ENCODE assay signal across 12 mouse cellular contexts in genomic region chr7:112955955-112956354, GRCm38 (mm10). TPM values are rescaled to one million over a fixed set of nuclear protein-coding genes. Genes with fewer than 3 reads are reported as not detected.
DNase-seq lines count a peak whose midpoint lies in the region; ATAC-seq lines count a peak whose summit lies in the region.
"Had no signal": no experiment of that assay in that cellular context is flagged by ENCODE, and none has a peak within 500 bp of the region (broad histone marks: within the 10 kb centered on the region; RNA-seq: fewer than 3 reads in every experiment).

No protein-coding gene starts in this region.

- H3K36me3 ChIP-seq in heart, embryonic 12.5 days = no peaks in the 10 kb centered on the region
- no peaks in the 10 kb centered on the region for H3K36me3 ChIP-seq in midbrain, embryonic 11.5 days (ENCODE audit: control insufficient read depth, insufficient read depth, low read length)
- H3K36me3 ChIP-seq in midbrain, embryonic 10.5 days = no peaks in the 10 kb centered on the region
- no peaks in the 10 kb centered on the region for H3K36me3 ChIP-seq in intestine, embryonic 14.5 days (ENCODE audit: control insufficient read depth, insufficient read depth, low read length)
- no peaks in the 10 kb centered on the region for H3K36me3 ChIP-seq in stomach, embryonic 16.5 days (ENCODE audit: control insufficient read depth, insufficient read depth, low read length)
- H3K36me3 ChIP-seq: liver, embryonic 12.5 days had no signal

- no peak for ATAC-seq in heart, embryonic 12.5 days (ENCODE audit: insufficient number of reproducible peaks, low FRiP score)
- ATAC-seq in midbrain, embryonic 11.5 days (ENCODE audit: low FRiP score) = no peak
- no peak for ATAC-seq in intestine, embryonic 14.5 days (replicated peaks; ENCODE audit: low FRiP score, low TSS enrichment, low read depth)
- no peak for ATAC-seq in stomach, embryonic 16.5 days (ENCODE audit: insufficient read depth, low FRiP score)
- ATAC-seq: CD4-positive, CD25-positive, alpha-beta regulatory T cell, adult 4 months; inflammation-experienced regulatory T-cells, adult 6 months; liver, embryonic 12.5 days had no signal

- H3K4me1 ChIP-seq in heart, embryonic 12.5 days (replicated peaks) = peaks cover 26% of the 10 kb centered on the region
- peaks cover 16% of the 10 kb centered on the region for H3K4me1 ChIP-seq in midbrain, embryonic 11.5 days (ENCODE audit: control insufficient read depth, insufficient read depth, low read length)
- H3K4me1 ChIP-seq in midbrain, embryonic 10.5 days = peaks cover 31% of the 10 kb centered on the region
- 0 out of 2 replicates have a peak, but pooled peaks cover 11% of the 10 kb centered on the region for H3K4me1 ChIP-seq in intestine, embryonic 14.5 days (replicated peaks; ENCODE audit: control insufficient read depth, insufficient read depth, low read length)
- peaks cover 16% of the 10 kb centered on the region; the same call in 1 of the 2 replicates for H3K4me1 ChIP-seq in stomach, embryonic 16.5 days (ENCODE audit: control insufficient read depth, insufficient read depth, low read length)

- H3K9me3 ChIP-seq in heart, embryonic 12.5 days (replicated peaks) = no peaks in the 10 kb centered on the region
- no peaks in the 10 kb centered on the region for H3K9me3 ChIP-seq in midbrain, embryonic 11.5 days (ENCODE audit: control insufficient read depth, low read length)
- no peaks in the 10 kb centered on the region for H3K9me3 ChIP-seq in midbrain, embryonic 10.5 days (replicated peaks)
- H3K9me3 ChIP-seq in intestine, embryonic 14.5 days (ENCODE audit: control insufficient read depth, low read length) = no peaks in the 10 kb centered on the region
- H3K9me3 ChIP-seq in stomach, embryonic 16.5 days (replicated peaks; ENCODE audit: control insufficient read depth, low read length) = no peaks in the 10 kb centered on the region
- H3K9me3 ChIP-seq: liver, embryonic 12.5 days had no signal

- H3K27me3 ChIP-seq in heart, embryonic 12.5 days (replicated peaks) = peaks cover 30% of the 10 kb centered on the region
- H3K27me3 ChIP-seq in midbrain, embryonic 11.5 days (ENCODE audit: control insufficient read depth, insufficient read depth, low read length) = peaks cover 43% of the 10 kb centered on the region
- H3K27me3 ChIP-seq in midbrain, embryonic 10.5 days (ENCODE audit: low read depth, poor library complexity, severe bottlenecking) = peaks cover 63% of the 10 kb centered on the region
- H3K27me3 ChIP-seq in intestine, embryonic 14.5 days (replicated peaks; ENCODE audit: control insufficient read depth, insufficient read depth, low read length) = peaks cover 22% of the 10 kb centered on the region
- peaks cover 19% of the 10 kb centered on the region for H3K27me3 ChIP-seq in stomach, embryonic 16.5 days (ENCODE audit: control insufficient read depth, insufficient read depth, low read length)

- H3K27ac ChIP-seq in heart, embryonic 12.5 days (ENCODE audit: poor library complexity, severe bottlenecking) = 0 out of 2 replicates have a peak overlapping the region, but pooled peaks have one; percentile 48
- no peak overlapping the region for H3K27ac ChIP-seq in midbrain, embryonic 11.5 days (ENCODE audit: low read depth, low read length)
- H3K27ac ChIP-seq in midbrain, embryonic 10.5 days (replicated peaks) = no peak overlapping the region
- H3K27ac ChIP-seq in intestine, embryonic 14.5 days (ENCODE audit: low read depth) = no peak overlapping the region
- H3K27ac ChIP-seq in stomach, embryonic 16.5 days (ENCODE audit: low read length) = peak overlapping the region; percentile 69
- H3K27ac ChIP-seq: liver, embryonic 12.5 days had no signal

- no peak for DNase-seq in heart, postnatal 4 days
- peak; percentile 87 for DNase-seq in midbrain, embryonic 11.5 days (ENCODE audit: low spot score, missing footprints)
- DNase-seq in midbrain, embryonic 10.5 days (ENCODE audit: low spot score) = no peak
- no peak for DNase-seq in intestine, embryonic 14.5 days (ENCODE audit: low spot score)
- no peak for DNase-seq in layer of hippocampus, postnatal 25 days (ENCODE audit: extremely low spot score in 1 of 2, low spot score in 1 of 2)
- no peak for DNase-seq in cerebellum, adult 11-12 months
- DNase-seq: thymus, postnatal 4 days had no signal

- no peak overlapping the region for H3K9ac ChIP-seq in heart, embryonic 12.5 days
- no peak overlapping the region for H3K9ac ChIP-seq in midbrain, embryonic 11.5 days (ENCODE audit: low read length)
- no peak overlapping the region for H3K9ac ChIP-seq in intestine, embryonic 14.5 days (ENCODE audit: low read length)
- H3K9ac ChIP-seq in stomach, embryonic 16.5 days (ENCODE audit: low read length) = peak overlapping the region; percentile 81; the same call in 1 of the 2 replicates
- H3K9ac ChIP-seq: liver, embryonic 12.5 days had no signal

- WGBS in heart, embryonic 12.5 days = 29% methylated on average over 3 of the region's 3 CpGs
- 39% methylated on average over 3 of the region's 3 CpGs for WGBS in midbrain, embryonic 11.5 days
- WGBS in midbrain, embryonic 10.5 days = 42% methylated on average over 3 of the region's 3 CpGs
- 32% methylated on average over 3 of the region's 3 CpGs for WGBS in intestine, embryonic 14.5 days
- WGBS in stomach, embryonic 16.5 days = 28% methylated on average over 3 of the region's 3 CpGs

- peak overlapping the region; percentile 93 for H3K4me2 ChIP-seq in heart, embryonic 12.5 days
- H3K4me2 ChIP-seq in midbrain, embryonic 11.5 days = no peak overlapping the region
- H3K4me2 ChIP-seq in intestine, embryonic 14.5 days (ENCODE audit: low read length) = peak overlapping the region; percentile 92
- H3K4me2 ChIP-seq in stomach, embryonic 16.5 days (ENCODE audit: low read depth, low read length) = peak overlapping the region; percentile 84

- H3K4me3 ChIP-seq in heart, embryonic 12.5 days = peak overlapping the region; percentile 53
- no peak overlapping the region for H3K4me3 ChIP-seq in midbrain, embryonic 11.5 days (ENCODE audit: low read depth, low read length)
- no peak overlapping the region for H3K4me3 ChIP-seq in midbrain, embryonic 10.5 days
- peak overlapping the region; percentile 49 for H3K4me3 ChIP-seq in intestine, embryonic 14.5 days (ENCODE audit: low read depth, low read length)
- peak overlapping the region; percentile 69 for H3K4me3 ChIP-seq in stomach, embryonic 16.5 days (replicated peaks; ENCODE audit: low read length)
- H3K4me3 ChIP-seq: liver, embryonic 12.5 days had no signal

RNA-seq across cellular contexts. Expression of gene Rassf10, which starts 2.2 kb away (rescaled TPM):
- polyA plus RNA-seq in heart, embryonic 12.5 days (2016; fragmentation: Nextera tagmentation; extraction: Ambion mirVana) = 2.7 and 2.8 TPM in 2 replicates
- 1 to 10 TPM; 2.2 to 2.7 TPM for total RNA-seq in heart, postnatal 4 days (2021)
- polyA plus RNA-seq in midbrain, embryonic 11.5 days (2014; fragmentation: Nextera tagmentation; extraction: Ambion mirVana) = 0.28 and 0.30 TPM in 2 replicates
- polyA plus RNA-seq in midbrain, embryonic 10.5 days (2016; fragmentation: Nextera tagmentation; extraction: Ambion mirVana) = 0.22 and 0.27 TPM in 2 replicates
- 2.4 and 2.7 TPM in 2 replicates for polyA plus RNA-seq in intestine, embryonic 14.5 days (2014; fragmentation: Nextera tagmentation; extraction: Ambion mirVana)
- 5.3 and 6.3 TPM in 2 replicates for polyA plus RNA-seq in stomach, embryonic 16.5 days (2015; fragmentation: Nextera tagmentation; extraction: Ambion mirVana)
- total RNA-seq in layer of hippocampus, postnatal 25 days (2021) = 1 to 10 TPM; 2.3 to 2.8 TPM
- polyA plus RNA-seq: CD4-positive, CD25-positive, alpha-beta regulatory T cell, adult 4 months; inflammation-experienced regulatory T-cells, adult 6 months had no signal

Comparison
In these comparisons a context has a peak if more than half of its experiments do, and no peak if none do; other contexts are left out.
1. H3K27ac ChIP-seq: peak in heart, embryonic 12.5 days (single experiment) and stomach, embryonic 16.5 days (single experiment); none in midbrain, embryonic 11.5 days (single experiment), midbrain, embryonic 10.5 days (single experiment) and intestine, embryonic 14.5 days (single experiment).
2. H3K4me3 ChIP-seq: peak in heart, embryonic 12.5 days (single experiment), intestine, embryonic 14.5 days (single experiment) and stomach, embryonic 16.5 days (single experiment); none in midbrain, embryonic 11.5 days (single experiment) and midbrain, embryonic 10.5 days (single experiment).